Mouse (Mus musculus): ENCODE measurements around the gene Nlgn2.

DNA sequence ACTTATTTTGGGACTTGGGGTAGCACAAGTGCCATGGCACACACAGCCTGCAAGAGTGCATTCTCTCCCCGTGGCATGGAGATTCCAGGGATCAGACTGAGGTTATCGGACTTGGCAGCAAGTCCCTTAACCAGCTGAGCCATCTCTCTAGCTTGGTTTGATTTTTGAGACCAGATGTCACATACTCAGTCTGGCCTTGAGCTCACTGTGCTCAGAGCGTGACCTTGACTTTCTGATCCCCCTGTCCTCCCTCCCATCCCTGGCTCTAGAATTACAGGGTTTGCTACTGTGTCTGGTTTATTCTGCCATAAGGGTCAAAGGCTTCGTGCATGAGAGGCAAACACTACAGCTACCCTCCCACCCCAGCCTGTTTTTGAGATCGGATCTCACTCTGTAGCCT lies 48.2 kb downstream of the Nlgn2 start:
- TF ChIP-seq CTCF (IDR thresholded peaks at IDR 0.05; ENCODE audit: low read depth, low read length) (no peak), POLR2A (IDR thresholded peaks at IDR 0.05; ENCODE audit: borderline replicate concordance, low read depth, low read length) (no peak)
